Mouse (Mus musculus) central nervous system, embryonic 14 days (tissue): ENCODE data around the gene Gm20532. TPM values are rescaled to one million over a fixed set of nuclear protein-coding genes. Genes with fewer than 3 reads are reported as not detected.

Source experiments
- polyA plus RNA-seq: library from polyadenylated mRNA; depleted of rRNA; stranded (reverse); fragments of >200 nt; gene quantifications from 2 replicates; pipeline ENCODE4 v1.2.3, GENCODE M21; 2012; rRNA removed

The Gm20532 gene
- polyA plus RNA-seq, result not detected in 2 replicates

GRCm38 (mm10) chr2:26586294-26587043, at the start of gene Gm20532:
Gene Gm20532, plus strand, starts transcription at chr2:26586639.

GRCm38 (mm10) chr2:26579714-26580113, 6.7 kb upstream of the Gm20532 start, which contains the start of gene Egfl7:
Gene Egfl7, plus strand, starts transcription at chr2:26580014.

GRCm38 (mm10) chr2:26603720-26604671, 17.6 kb downstream of the Gm20532 start, which contains the start of gene Agpat2:
Gene Agpat2, minus strand, starts transcription at chr2:26604417.

GRCm38 (mm10) chr2:26627921-26628739, 41.7 kb downstream of the Gm20532 start, which contains the start of gene Fam69b:
Gene Fam69b, plus strand, starts transcription at chr2:26628457.

DNA sequence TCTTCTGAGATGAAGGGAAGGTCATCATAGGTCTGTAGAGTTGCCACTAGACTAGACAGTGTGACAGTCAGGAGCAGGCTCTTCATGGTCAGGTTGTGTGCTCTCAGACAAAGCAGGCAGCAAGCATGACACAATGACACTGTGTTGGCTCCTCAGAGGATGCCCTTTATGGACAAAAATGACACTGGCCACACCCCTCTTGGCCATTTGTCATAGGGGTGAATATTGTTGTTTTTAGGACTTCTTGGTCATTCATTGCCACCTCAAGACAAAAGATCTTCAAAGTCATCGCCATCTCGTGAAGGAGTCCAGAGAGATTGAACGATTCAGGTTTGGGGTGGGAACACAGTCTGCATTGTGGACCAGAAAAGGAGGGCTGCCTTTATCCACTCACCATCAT, 84.7 kb downstream of the Gm20532 start, which contains the start of gene Lcn4:
TSS of gene Lcn4 (minus strand) at position 101 of the 400 bp plus-strand sequence.

Other genes starting within 250 kb of the Gm20532 start
- 28.7 and 32.5 TPM in 2 replicates for gene Dnlz, start 234.5 kb upstream of the Gm20532 start, polyA plus RNA-seq
- gene Card9, start 225.7 kb upstream of the Gm20532 start, polyA plus RNA-seq, result 2.8 and 2.9 TPM in 2 replicates
- 48.5 and 57.4 TPM in 2 replicates for gene Snapc4, start 206.0 kb upstream of the Gm20532 start, polyA plus RNA-seq
- gene Entr1, start 197.3 kb upstream of the Gm20532 start, polyA plus RNA-seq, result 267 and 269 TPM in 2 replicates
- gene Pmpca, start 197.3 kb upstream of the Gm20532 start, polyA plus RNA-seq, result 124 and 130 TPM in 2 replicates
- 41.5 and 43.5 TPM in 2 replicates for gene Inpp5e, start 177.4 kb upstream of the Gm20532 start, polyA plus RNA-seq
- 42.2 and 47.4 TPM in 2 replicates for gene Sec16a, start 141.4 kb upstream of the Gm20532 start, polyA plus RNA-seq
- 28.5 and 30.8 TPM in 2 replicates for gene Notch1, start 70.0 kb upstream of the Gm20532 start, polyA plus RNA-seq
- 166 and 196 TPM in 2 replicates for gene Egfl7, start 6.6 kb upstream of the Gm20532 start, polyA plus RNA-seq
- gene Agpat2, start 17.8 kb downstream of the Gm20532 start, polyA plus RNA-seq, result 5.1 and 10.1 TPM in 2 replicates
- 89.6 and 90.6 TPM in 2 replicates for gene Fam69b, start 41.8 kb downstream of the Gm20532 start, polyA plus RNA-seq
- gene Lcn4, start 84.6 kb downstream of the Gm20532 start, polyA plus RNA-seq, result not detected in 2 replicates